Mouse (Mus musculus): ENCODE results near the gene Rlf. TPM values are rescaled to one million over a fixed set of nuclear protein-coding genes. Genes with fewer than 3 reads are reported as not detected.

Gene Rlf
- polyA plus RNA-seq (2015; fragmentation: Nextera tagmentation; extraction: Ambion mirVana), result 24.6 and 25.8 TPM in 2 replicates

DNA sequence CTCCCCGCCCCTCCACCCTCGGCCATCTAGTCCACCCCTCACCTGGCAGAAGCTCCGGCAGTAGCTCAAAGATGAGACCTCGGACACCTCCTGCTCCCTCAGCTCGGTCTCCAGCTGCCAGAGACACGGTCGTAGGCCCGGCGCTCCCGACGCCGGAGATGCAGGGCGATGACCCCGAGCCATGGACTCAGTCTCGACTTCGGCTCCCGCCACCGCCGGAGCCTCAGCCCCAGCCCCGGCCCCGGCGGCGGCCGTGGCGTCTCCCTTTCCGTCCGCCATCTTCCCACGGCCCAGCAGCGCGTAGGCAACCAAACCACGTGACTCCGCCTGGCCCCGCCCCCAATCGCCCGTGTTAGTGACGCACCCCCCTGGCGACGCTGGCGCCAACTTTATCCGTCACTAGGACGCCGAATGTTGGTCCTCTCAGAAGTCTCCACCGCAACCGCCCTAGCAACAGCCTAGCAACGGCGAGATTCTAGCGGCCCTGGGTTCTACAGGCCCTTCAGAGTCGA is at the start of gene Rlf:
Gene Rlf (minus strand): TSS at position 292 of the 512 bp plus-strand sequence.
- under 1% methylated on average over 47 of the region's 48 CpGs for WGBS
- Histone ChIP-seq H3K4me2 (peak within 1 kb of the TSS; percentile 66), H3K4me1 (peaks cover 2% of the 10 kb centered on the region; the same call in 1 of the 2 replicates), H3K4me3 (replicated peaks) (peak within 1 kb of the TSS; percentile 94), H3K9ac (peak within 1 kb of the TSS; percentile 85), H3K27me3 (replicated peaks) (no peaks in the 10 kb centered on the region), H3K27ac (peak within 1 kb of the TSS; percentile 78), H3K36me3 (no peaks in the 10 kb centered on the region), H3K9me3 (no peaks in the 10 kb centered on the region)
- ATAC-seq (ENCODE audit: insufficient read depth, low FRiP score, low read depth), result peak; percentile 95

DNA sequence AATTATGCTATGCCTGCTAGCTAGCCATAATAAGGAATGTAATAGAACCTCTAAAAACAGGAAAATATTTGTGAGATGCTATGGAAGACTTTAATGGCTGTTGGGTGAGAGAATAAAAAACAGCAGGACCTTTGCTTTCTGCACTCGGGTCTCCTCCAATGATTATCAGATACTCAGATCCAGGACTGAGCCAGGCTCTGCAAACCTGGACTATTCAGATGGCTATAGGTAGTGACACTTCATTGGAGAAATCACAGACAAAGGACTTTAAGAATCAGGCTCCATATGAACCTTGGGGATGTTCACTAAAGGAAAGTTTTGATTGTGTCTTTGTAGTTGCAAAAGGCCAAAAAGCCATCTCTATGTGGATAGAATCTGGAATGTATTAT is 26.7 kb upstream of the Rlf start:
- no peak overlapping the region for H3K4me2 ChIP-seq
- WGBS, result 79% methylated on average over 1 of the region's 1 CpGs

DNA sequence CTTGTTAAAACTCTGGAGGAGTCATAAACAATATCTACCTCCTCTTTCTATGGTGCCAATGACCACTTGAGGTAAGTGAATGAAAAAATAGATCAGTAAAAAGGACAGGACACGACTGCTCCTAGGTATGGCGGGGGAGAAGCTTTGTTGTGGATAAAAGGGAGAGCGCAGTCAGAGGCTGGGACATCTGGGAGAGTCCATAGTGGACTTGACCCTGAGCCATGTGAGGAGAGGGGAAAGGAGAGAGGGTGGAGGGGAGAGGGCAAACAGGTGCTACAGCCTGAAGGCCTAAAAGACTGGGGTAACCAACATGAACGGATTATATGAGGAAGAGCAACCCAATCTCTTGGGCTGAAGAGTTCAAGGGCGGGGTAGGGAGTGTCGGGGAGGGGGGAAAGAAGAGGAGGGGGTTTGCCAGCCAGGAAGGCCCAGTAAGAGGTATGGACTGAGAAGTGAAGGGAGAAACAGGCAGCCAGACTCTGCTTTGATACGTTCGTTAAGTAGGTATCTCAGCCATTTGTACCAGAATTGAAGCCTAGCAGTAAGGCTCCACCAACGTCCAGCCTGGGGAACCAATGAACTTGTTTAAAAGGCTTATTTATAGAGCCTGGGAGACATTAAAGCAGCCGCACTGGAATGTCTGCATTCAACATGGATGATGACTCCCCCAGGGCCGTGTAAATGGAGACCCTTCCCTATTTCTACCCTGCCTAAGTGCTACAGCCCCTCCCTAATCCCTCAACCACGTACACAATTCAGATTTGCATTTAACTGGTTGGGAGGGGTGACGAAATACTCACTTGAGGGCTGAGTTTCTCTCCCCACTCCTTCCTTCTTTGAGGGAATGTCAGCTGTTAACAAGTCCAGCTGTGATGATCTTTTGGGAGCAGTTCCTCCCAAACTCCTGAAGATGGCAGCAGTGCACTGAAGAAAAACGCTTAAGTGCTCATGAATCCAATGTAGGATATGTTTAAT is 26.0 kb upstream of the Rlf start:
- Histone ChIP-seq H3K4me3 (replicated peaks) (no peak overlapping the region), H3K4me2 (no peak overlapping the region), H3K4me1 (no peaks in the 10 kb centered on the region), H3K27me3 (replicated peaks) (no peaks in the 10 kb centered on the region), H3K9ac (no peak overlapping the region), H3K36me3 (no peaks in the 10 kb centered on the region), H3K27ac (no peak overlapping the region), H3K9me3 (no peaks in the 10 kb centered on the region)
- ATAC-seq (ENCODE audit: insufficient read depth, low FRiP score, low read depth), result no peak
- WGBS, result 39% methylated on average over 14 of the region's 14 CpGs

More for the DNA sequence above, 26.7 kb upstream of the Rlf start:
- no peaks in the 10 kb centered on the region for H3K9me3 ChIP-seq
- H3K4me3 ChIP-seq (replicated peaks), result no peak overlapping the region
- no peak for ATAC-seq (ENCODE audit: insufficient read depth, low FRiP score, low read depth)
- H3K27ac ChIP-seq, result no peak overlapping the region
- H3K9ac ChIP-seq, result no peak overlapping the region
- no peaks in the 10 kb centered on the region for H3K4me1 ChIP-seq
- no peaks in the 10 kb centered on the region for H3K36me3 ChIP-seq
- no peaks in the 10 kb centered on the region for H3K27me3 ChIP-seq (replicated peaks)

DNA sequence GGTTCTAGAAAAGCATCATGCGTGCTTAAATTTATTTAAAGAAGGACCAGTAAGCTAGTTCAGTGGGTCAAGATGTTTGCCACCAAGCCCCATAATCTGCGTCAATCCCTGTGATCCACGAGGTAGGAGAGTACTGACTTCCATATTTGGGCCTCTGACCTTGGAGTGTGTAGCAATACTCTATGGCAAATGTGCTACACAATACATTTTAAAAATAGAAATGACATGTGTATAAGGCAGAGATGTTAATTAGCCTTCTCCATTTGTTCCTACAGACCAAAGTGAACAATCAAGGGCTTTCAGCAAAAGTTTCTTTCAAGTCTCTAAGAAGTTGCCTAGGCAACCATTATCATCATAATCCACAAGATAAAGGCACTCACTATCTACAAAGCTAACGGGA is 25.0 kb upstream of the Rlf start:
- 64% methylated on average over 4 of the region's 4 CpGs for WGBS
- ATAC-seq (ENCODE audit: insufficient read depth, low FRiP score, low read depth), result no peak
- no peaks in the 10 kb centered on the region for H3K9me3 ChIP-seq
- no peaks in the 10 kb centered on the region for H3K27me3 ChIP-seq (replicated peaks)
- no peak overlapping the region for H3K9ac ChIP-seq
- no peak overlapping the region for H3K27ac ChIP-seq
- H3K4me3 ChIP-seq (replicated peaks), result no peak overlapping the region
- no peaks in the 10 kb centered on the region for H3K4me1 ChIP-seq
- no peaks in the 10 kb centered on the region for H3K36me3 ChIP-seq
- no peak overlapping the region for H3K4me2 ChIP-seq

DNA sequence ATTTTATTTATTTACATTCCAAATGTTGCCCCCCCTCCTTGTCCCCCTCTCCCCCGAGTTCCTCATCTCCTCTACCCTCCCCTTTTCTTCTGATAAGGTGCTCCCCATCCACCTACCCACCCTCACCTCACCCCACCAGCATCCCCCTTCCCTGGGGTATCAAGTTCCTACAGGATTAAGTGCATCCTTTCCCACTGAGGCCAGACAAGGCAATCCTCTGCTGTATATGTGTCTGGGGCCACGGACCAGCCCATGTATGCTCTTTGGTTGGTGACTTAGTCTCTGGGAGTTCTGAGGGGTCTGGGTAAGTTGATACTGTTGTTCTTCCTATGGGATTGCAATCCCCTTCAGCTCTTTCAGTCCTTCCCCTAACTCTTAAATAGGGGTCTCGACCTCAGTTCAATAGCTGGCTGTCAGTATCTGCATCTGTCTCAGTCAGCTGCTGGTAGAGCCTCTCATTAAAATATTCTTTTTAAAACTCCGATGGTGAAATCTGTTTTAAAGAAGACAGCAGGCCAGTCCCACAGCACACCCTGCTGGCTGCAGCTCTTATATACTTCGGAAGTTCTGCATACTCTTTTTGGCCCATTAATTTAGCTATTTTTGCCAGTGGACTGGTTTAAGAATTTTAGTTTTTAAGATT is 17.0 kb upstream of the Rlf start:
- H3K36me3 ChIP-seq, result no peaks in the 10 kb centered on the region
- H3K4me3 ChIP-seq (replicated peaks), result no peak overlapping the region
- no peak overlapping the region for H3K27ac ChIP-seq
- no peak overlapping the region for H3K9ac ChIP-seq
- no peak for ATAC-seq (ENCODE audit: insufficient read depth, low FRiP score, low read depth)
- H3K9me3 ChIP-seq, result no peaks in the 10 kb centered on the region
- H3K4me1 ChIP-seq, result no peaks in the 10 kb centered on the region
- no peak overlapping the region for H3K4me2 ChIP-seq
- no peaks in the 10 kb centered on the region for H3K27me3 ChIP-seq (replicated peaks)
- 11% methylated on average over 5 of the region's 5 CpGs for WGBS

DNA sequence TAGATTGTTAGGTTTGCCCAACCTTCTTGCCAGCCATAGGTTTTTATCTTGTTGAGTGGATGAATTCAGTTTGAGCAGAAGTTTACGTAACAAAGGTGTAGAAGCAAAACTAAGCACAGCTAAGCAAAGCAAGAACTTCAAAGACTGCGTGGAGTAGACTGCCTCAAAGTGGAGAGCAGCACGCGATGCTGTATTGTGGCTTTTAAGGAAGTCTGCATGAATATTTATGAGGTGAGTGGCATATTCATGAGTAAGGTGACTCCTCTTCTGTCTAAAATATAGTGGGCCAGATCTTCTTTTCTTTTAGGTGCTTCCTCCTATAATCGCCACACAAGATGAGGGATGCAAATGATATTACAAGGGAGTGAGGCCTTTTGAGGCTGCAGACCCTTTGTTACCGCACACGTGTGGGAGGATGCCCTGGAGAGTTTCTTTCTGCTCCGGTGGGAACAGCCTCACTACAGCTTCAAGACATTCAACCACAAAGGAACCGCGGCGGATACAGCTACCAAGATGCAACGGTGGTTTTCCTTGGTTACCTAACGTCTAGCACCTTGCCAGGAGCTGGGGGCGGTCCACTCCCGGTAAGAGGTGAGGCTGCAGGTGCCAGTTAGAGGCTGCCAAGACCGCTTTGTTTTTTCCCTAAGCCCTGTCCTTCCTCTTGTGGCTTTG is 16.2 kb upstream of the Rlf start:
- ATAC-seq (ENCODE audit: insufficient read depth, low FRiP score, low read depth), result no peak
- Histone ChIP-seq H3K4me3 (replicated peaks) (no peak overlapping the region), H3K9ac (no peak overlapping the region), H3K36me3 (no peaks in the 10 kb centered on the region), H3K27me3 (replicated peaks) (no peaks in the 10 kb centered on the region), H3K27ac (no peak overlapping the region), H3K4me1 (no peaks in the 10 kb centered on the region), H3K9me3 (no peaks in the 10 kb centered on the region), H3K4me2 (no peak overlapping the region)
- WGBS, result 6% methylated on average over 16 of the region's 16 CpGs

DNA sequence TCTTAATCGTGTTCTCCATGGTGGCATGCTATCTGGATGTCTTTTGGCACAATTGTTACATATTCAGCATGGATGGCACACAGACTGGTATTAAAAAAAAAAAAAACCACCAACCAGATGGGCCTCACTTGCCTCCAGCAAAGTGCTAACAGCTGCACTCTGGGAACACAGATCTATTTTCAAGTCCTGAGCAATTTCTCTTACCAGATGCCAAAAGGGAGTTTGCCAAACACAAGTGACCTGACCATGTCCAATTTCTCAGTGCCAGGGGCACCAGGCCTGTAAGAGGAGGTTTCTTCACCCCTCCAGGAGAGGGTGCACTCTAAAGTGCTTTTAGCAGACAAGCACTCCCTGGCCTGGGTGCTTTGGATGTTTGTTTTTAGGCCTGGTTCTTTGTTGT is 12.2 kb upstream of the Rlf start:
- H3K9ac ChIP-seq, result no peak overlapping the region
- no peak overlapping the region for H3K4me3 ChIP-seq (replicated peaks)
- no peaks in the 10 kb centered on the region for H3K27me3 ChIP-seq (replicated peaks)
- H3K9me3 ChIP-seq, result no peaks in the 10 kb centered on the region
- 51% methylated on average over 1 of the region's 1 CpGs for WGBS
- no peak for ATAC-seq (ENCODE audit: insufficient read depth, low FRiP score, low read depth)
- H3K27ac ChIP-seq, result no peak overlapping the region
- no peaks in the 10 kb centered on the region for H3K4me1 ChIP-seq
- no peaks in the 10 kb centered on the region for H3K36me3 ChIP-seq
- no peak overlapping the region for H3K4me2 ChIP-seq

DNA sequence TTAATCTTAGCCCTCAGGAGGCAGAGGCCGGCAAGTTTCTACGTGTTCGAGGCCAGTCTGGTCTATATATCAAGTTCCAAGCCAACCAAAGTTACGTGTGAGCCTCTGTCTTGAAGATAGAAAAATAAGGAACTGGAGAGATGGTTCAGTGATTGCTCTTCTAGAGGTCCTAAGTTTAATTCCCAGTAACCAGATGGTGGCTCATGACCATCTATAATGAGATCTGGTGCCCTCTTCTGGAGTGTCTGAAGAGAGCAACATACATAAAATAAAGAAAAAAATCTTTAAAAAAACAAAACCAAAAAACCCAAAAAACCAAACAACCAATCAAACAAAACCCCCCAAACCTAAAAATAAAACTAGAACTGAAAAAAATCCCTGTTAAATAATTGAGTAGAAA is 10.3 kb upstream of the Rlf start:
- Histone ChIP-seq H3K27ac (no peak overlapping the region), H3K36me3 (no peaks in the 10 kb centered on the region), H3K27me3 (replicated peaks) (no peaks in the 10 kb centered on the region), H3K4me2 (no peak overlapping the region), H3K4me1 (no peaks in the 10 kb centered on the region), H3K9me3 (no peaks in the 10 kb centered on the region), H3K9ac (no peak overlapping the region), H3K4me3 (replicated peaks) (no peak overlapping the region)
- no peak for ATAC-seq (ENCODE audit: insufficient read depth, low FRiP score, low read depth)
- 83% methylated on average over 4 of the region's 4 CpGs for WGBS

DNA sequence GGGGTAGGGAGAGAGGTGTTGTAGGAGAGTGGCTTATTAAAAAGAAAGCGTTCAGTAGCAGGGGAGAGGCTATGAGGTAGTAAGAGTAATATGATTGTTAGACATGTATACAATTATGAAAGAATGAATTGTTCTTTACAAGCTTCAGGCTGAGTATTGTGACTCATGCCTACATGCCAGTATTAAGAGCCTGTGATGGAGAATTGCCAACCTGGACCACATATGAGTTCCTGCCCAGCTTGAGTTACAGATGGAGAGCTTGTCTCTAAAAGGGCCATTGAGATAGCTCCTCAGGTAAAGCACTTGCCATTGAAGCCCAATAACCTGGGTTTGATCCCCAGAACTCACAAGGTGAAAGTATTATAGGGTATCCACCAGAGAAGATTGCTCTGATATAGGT is 8.3 kb upstream of the Rlf start:
- Histone ChIP-seq H3K36me3 (no peaks in the 10 kb centered on the region), H3K4me2 (no peak overlapping the region), H3K4me1 (no peaks in the 10 kb centered on the region), H3K9me3 (no peaks in the 10 kb centered on the region), H3K27ac (no peak overlapping the region), H3K9ac (no peak overlapping the region), H3K27me3 (replicated peaks) (no peaks in the 10 kb centered on the region), H3K4me3 (replicated peaks) (no peak overlapping the region)
- ATAC-seq (ENCODE audit: insufficient read depth, low FRiP score, low read depth), result no peak
- WGBS, result 72% methylated on average over 1 of the region's 1 CpGs

DNA sequence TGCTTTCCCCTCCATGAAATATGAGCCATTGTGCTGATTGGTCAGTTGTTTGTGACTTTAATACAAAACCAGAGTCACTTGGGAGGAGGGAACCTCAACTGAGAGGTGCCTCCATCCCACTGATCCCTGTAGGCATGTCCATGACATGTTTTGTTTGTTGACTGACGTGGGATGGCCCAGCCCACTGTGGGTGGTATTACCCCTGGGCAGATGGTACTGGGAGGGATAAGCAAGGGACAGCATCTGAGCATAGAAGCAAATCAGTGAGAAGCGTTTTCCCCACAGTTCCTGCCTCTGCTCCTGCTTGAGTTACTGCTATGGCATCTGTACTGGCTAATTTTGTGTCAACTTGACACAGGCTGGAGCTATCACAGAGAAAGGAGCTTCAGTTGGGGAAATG is 1.3 kb upstream of the Rlf start:
- Histone ChIP-seq H3K9me3 (no peaks in the 10 kb centered on the region), H3K9ac (no peak overlapping the region), H3K27me3 (replicated peaks) (no peaks in the 10 kb centered on the region), H3K4me2 (no peak overlapping the region), H3K36me3 (no peaks in the 10 kb centered on the region), H3K27ac (no peak overlapping the region), H3K4me1 (peaks cover 2% of the 10 kb centered on the region; the same call in 1 of the 2 replicates), H3K4me3 (replicated peaks) (no peak overlapping the region)
- no peak for ATAC-seq (ENCODE audit: insufficient read depth, low FRiP score, low read depth)
- WGBS, result 57% methylated on average over 2 of the region's 2 CpGs

DNA sequence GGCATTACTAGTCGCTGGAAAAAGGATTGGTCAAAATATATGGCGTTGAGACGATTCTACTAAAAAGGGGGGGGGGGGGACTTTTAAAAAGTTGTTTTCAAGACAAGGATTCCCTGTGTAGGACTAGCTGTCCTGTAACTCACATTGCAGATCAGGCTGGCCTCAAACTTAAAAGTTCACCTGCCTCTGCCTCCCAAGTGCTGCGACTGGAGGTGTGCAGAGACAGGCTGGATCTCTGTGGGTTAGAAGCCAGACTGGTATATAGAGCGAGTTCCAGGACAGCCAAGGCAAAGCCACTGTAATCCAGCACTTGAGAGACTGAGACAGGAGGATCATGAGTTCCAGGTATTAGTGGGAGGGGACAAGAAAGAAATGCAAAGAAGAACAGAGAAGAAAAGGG is 605 bp upstream of the Rlf start:
- no peak for ATAC-seq (ENCODE audit: insufficient read depth, low FRiP score, low read depth)
- WGBS, result 27% methylated on average over 5 of the region's 5 CpGs

More for the DNA sequence above, 605 bp upstream of the Rlf start:
- Histone ChIP-seq H3K9ac (no peak overlapping the region), H3K27ac (no peak overlapping the region), H3K4me3 (replicated peaks) (peak overlapping the region; percentile 94), H3K4me1 (peaks cover 2% of the 10 kb centered on the region; the same call in 1 of the 2 replicates), H3K27me3 (replicated peaks) (no peaks in the 10 kb centered on the region), H3K36me3 (no peaks in the 10 kb centered on the region), H3K9me3 (no peaks in the 10 kb centered on the region), H3K4me2 (peak overlapping the region; percentile 56)
